Mouse (Mus musculus) hindbrain, embryonic 16.5 days (tissue): Measurements from ENCODE around the gene Usp5. TPM values are rescaled to one million over a fixed set of nuclear protein-coding genes. Genes with fewer than 3 reads are reported as not detected.

Source experiments
- ATAC-seq: fragments of 200-750 bp; cut with Nextera tagmentation; 2 replicates; pipeline ENCODE4 v1.8.0; 2017; ENCODE audit warnings: moderate TSS enrichment, moderate library complexity
- H3K27ac ChIP-seq: fragments of 300-500 bp; sonication (generic); 2 replicates; pipeline ENCODE4 v1.5.1; 2014; ENCODE audit warnings: low read depth, mild to moderate bottlenecking, control low read depth, low read length, moderate library complexity
- H3K27me3 ChIP-seq: fragments of 300-500 bp; sonication (generic); replicated peaks from 2 replicates; pipeline ENCODE4 v1.6.1; 2014; ENCODE audit warnings: low read length; ENCODE audit not compliant: control insufficient read depth, insufficient read depth
- H3K36me3 ChIP-seq: fragments of 300-500 bp; sonication (generic); 2 replicates; pipeline ENCODE4 v1.6.1; 2014; ENCODE audit warnings: mild to moderate bottlenecking, low read length, moderate library complexity, mixed read lengths; ENCODE audit not compliant: control insufficient read depth, insufficient read depth
- H3K4me1 ChIP-seq: fragments of 300-500 bp; sonication (generic); 2 replicates; pipeline ENCODE4 v1.6.1; 2014; ENCODE audit warnings: low read depth, low read length; ENCODE audit not compliant: control insufficient read depth, insufficient read depth
- H3K4me2 ChIP-seq: fragments of 300-500 bp; sonication (generic); 2 replicates; pipeline ENCODE4 v1.6.1; 2014; ENCODE audit warnings: mild to moderate bottlenecking, low read length, control low read depth, moderate library complexity
- H3K4me3 ChIP-seq: fragments of 300-500 bp; sonication (generic); 2 replicates; pipeline ENCODE4 v1.5.1; 2014; ENCODE audit warnings: mild to moderate bottlenecking, low read length, control low read depth, moderate library complexity
- H3K9ac ChIP-seq: fragments of 300-500 bp; sonication (generic); 2 replicates; pipeline ENCODE4 v1.6.1; 2014; ENCODE audit warnings: low read depth, mild to moderate bottlenecking, control low read depth, low read length, moderate library complexity
- H3K9me3 ChIP-seq: fragments of 300-500 bp; sonication (generic); 2 replicates; pipeline ENCODE4 v1.6.1; 2014; ENCODE audit warnings: mild to moderate bottlenecking, low read length, moderate library complexity; ENCODE audit not compliant: control insufficient read depth
- WGBS: fragments of 180-500 bp; shearing (Covaris S2); extraction: QIAGEN DNeasy Blood & Tissue Kit; methylation state at CpG from one replicate; pipeline ENCODE4 v1.1.7; 2014; 5-methylcytosine and 5-hydroxymethylcytosine counted together
- polyA plus RNA-seq: library from polyadenylated mRNA; unstranded; fragments of >200 nt; fragmentation: Nextera tagmentation; extraction: Ambion mirVana; gene quantifications from 2 replicates; pipeline ENCODE4 v1.2.1, GENCODE M21; 2015

The Usp5 gene
- 220 and 232 TPM in 2 replicates for polyA plus RNA-seq

- WGBS: under 1% methylated on average over 55 of the region's 55 CpGs
- H3K4me3 ChIP-seq: peak within 1 kb of the TSS; percentile 74
- H3K4me2 ChIP-seq: peak within 1 kb of the TSS; percentile 69
- peak within 1 kb of the TSS; percentile 79 for H3K9ac ChIP-seq
- H3K4me1 ChIP-seq: peaks cover 14% of the 10 kb centered on the region
- peak; percentile 96 for ATAC-seq
- H3K36me3 ChIP-seq: peaks cover 13% of the 10 kb centered on the region
- H3K27ac ChIP-seq: peak within 1 kb of the TSS; percentile 93
- no peaks in the 10 kb centered on the region for H3K9me3 ChIP-seq
- no peaks in the 10 kb centered on the region for H3K27me3 ChIP-seq
These were observed at the start of gene Usp5, which contains the start of gene Cdca3 for GRCm38 (mm10) chr6:124828868-124829798. TSS of gene Usp5 (minus strand) at chr6:124829484. TSS of gene Cdca3 (plus strand) at chr6:124829547.

GRCm38 (mm10) chr6:124874348-124874747, 45.1 kb upstream of the Usp5 start:
- no peak overlapping the region for H3K4me3 ChIP-seq
- no peak overlapping the region for H3K9ac ChIP-seq
- WGBS: 66% methylated on average over 2 of the region's 3 CpGs
- no peak for ATAC-seq
- H3K27me3 ChIP-seq: no peaks in the 10 kb centered on the region
- no peaks in the 10 kb centered on the region for H3K9me3 ChIP-seq
- no peaks in the 10 kb centered on the region for H3K36me3 ChIP-seq
- H3K4me2 ChIP-seq: no peak overlapping the region
- no peak overlapping the region for H3K27ac ChIP-seq
- H3K4me1 ChIP-seq: no peaks in the 10 kb centered on the region

GRCm38 (mm10) chr6:124866560-124866959, 37.3 kb upstream of the Usp5 start:
- no peak for ATAC-seq
- 62% methylated on average over 6 of the region's 7 CpGs for WGBS
- Histone ChIP-seq H3K27me3 (peaks cover 2% of the 10 kb centered on the region; the same call in 1 of the 2 replicates), H3K4me1 (peaks cover 27% of the 10 kb centered on the region), H3K36me3 (no peaks in the 10 kb centered on the region), H3K4me3 (no peak overlapping the region), H3K9ac (no peak overlapping the region), H3K9me3 (no peaks in the 10 kb centered on the region), H3K4me2 (no peak overlapping the region), H3K27ac (no peak overlapping the region; the same call in 1 of the 2 replicates)

GRCm38 (mm10) chr6:124865766-124866362, 36.6 kb upstream of the Usp5 start:
- Histone ChIP-seq H3K27me3 (peaks cover 2% of the 10 kb centered on the region; the same call in 1 of the 2 replicates), H3K27ac (peak overlapping the region; percentile 98), H3K36me3 (no peaks in the 10 kb centered on the region), H3K9me3 (no peaks in the 10 kb centered on the region), H3K4me3 (no peak overlapping the region), H3K9ac (peak overlapping the region; percentile 9), H3K4me1 (peaks cover 31% of the 10 kb centered on the region), H3K4me2 (no peak overlapping the region)
- 57% methylated on average over 17 of the region's 18 CpGs for WGBS
- no peak for ATAC-seq

- Histone ChIP-seq H3K27me3 (peaks cover 2% of the 10 kb centered on the region; the same call in 1 of the 2 replicates), H3K4me2 (peak within 1 kb of the TSS; percentile 69), H3K27ac (peak within 1 kb of the TSS; percentile 98), H3K4me1 (peaks cover 44% of the 10 kb centered on the region), H3K9me3 (no peaks in the 10 kb centered on the region), H3K4me3 (peak within 1 kb of the TSS; percentile 74), H3K36me3 (no peaks in the 10 kb centered on the region), H3K9ac (peak within 1 kb of the TSS; percentile 96)
- WGBS: 1% methylated on average over 40 of the region's 43 CpGs
- ATAC-seq: peak; percentile 58
These were observed 34.5 kb upstream of the Usp5 start, which contains the start of gene Gpr162 for GRCm38 (mm10) chr6:124863658-124864298. TSS of gene Gpr162 (minus strand) at chr6:124863983.

GRCm38 (mm10) chr6:124863125-124863657, 33.9 kb upstream of the Usp5 start:
- no peaks in the 10 kb centered on the region for H3K36me3 ChIP-seq
- ATAC-seq: peak; percentile 9
- peak overlapping the region; percentile 74 for H3K4me3 ChIP-seq
- H3K27ac ChIP-seq: peak overlapping the region; percentile 98
- H3K4me1 ChIP-seq: peaks cover 48% of the 10 kb centered on the region
- no peaks in the 10 kb centered on the region for H3K9me3 ChIP-seq
- peak overlapping the region; percentile 96 for H3K9ac ChIP-seq
- H3K4me2 ChIP-seq: peak overlapping the region; percentile 69
- 0% methylated on average over 9 of the region's 16 CpGs for WGBS
- H3K27me3 ChIP-seq: peaks cover 2% of the 10 kb centered on the region; the same call in 1 of the 2 replicates

- Histone ChIP-seq H3K27me3 (no peaks in the 10 kb centered on the region), H3K4me1 (peaks cover 53% of the 10 kb centered on the region), H3K9ac (peak overlapping the region; percentile 96), H3K4me2 (peak overlapping the region; percentile 69), H3K36me3 (no peaks in the 10 kb centered on the region), H3K9me3 (no peaks in the 10 kb centered on the region), H3K27ac (peak overlapping the region; percentile 98), H3K4me3 (peak overlapping the region; percentile 74)
- 9% methylated on average over 8 of the region's 8 CpGs for WGBS
- ATAC-seq: peak; percentile 1
These were observed 33.3 kb upstream of the Usp5 start for GRCm38 (mm10) chr6:124862406-124863124.

- Histone ChIP-seq H3K4me3 (peak overlapping the region; percentile 74), H3K4me1 (peaks cover 53% of the 10 kb centered on the region), H3K27ac (peak overlapping the region; percentile 98), H3K9me3 (no peaks in the 10 kb centered on the region), H3K9ac (peak overlapping the region; percentile 96), H3K36me3 (no peaks in the 10 kb centered on the region), H3K27me3 (no peaks in the 10 kb centered on the region), H3K4me2 (peak overlapping the region; percentile 69)
- WGBS: 42% methylated on average over 3 of the region's 3 CpGs
- no peak for ATAC-seq
These were observed 32.5 kb upstream of the Usp5 start for GRCm38 (mm10) chr6:124861802-124862201.
